Mouse (Mus musculus) stomach, postnatal 0 days (tissue): ENCODE results near the gene Ddx21. TPM values are rescaled to one million over a fixed set of nuclear protein-coding genes. Genes with fewer than 3 reads are reported as not detected.

Source experiments
- ATAC-seq: fragments of 200-750 bp; cut with Nextera tagmentation; 2 replicates; pipeline ENCODE4 v1.8.0; 2017; ENCODE audit not compliant: low FRiP score, low TSS enrichment
- DNase-seq: peaks from one replicate; pipeline ENCODE4 v3.0.0-alpha.2; 2016; ENCODE audit warnings: low spot score
- H3K27ac ChIP-seq: fragments of 300-500 bp; sonication (generic); replicated peaks from 2 replicates; pipeline ENCODE4 v1.5.1; 2014; ENCODE audit warnings: mild to moderate bottlenecking, control low read depth
- H3K27me3 ChIP-seq: fragments of 300-500 bp; sonication (generic); 2 replicates; pipeline ENCODE4 v1.6.1; 2014; ENCODE audit warnings: low read length; ENCODE audit not compliant: control insufficient read depth, insufficient read depth
- H3K36me3 ChIP-seq: fragments of 300-500 bp; sonication (generic); 2 replicates; pipeline ENCODE4 v1.6.1; 2014; ENCODE audit warnings: low read length, mixed read lengths; ENCODE audit not compliant: control insufficient read depth, insufficient read depth
- H3K4me1 ChIP-seq: fragments of 300-500 bp; sonication (generic); replicated peaks from 2 replicates; pipeline ENCODE4 v1.6.1; 2014; ENCODE audit warnings: antibody characterized with exemption; ENCODE audit not compliant: control insufficient read depth, insufficient read depth
- H3K4me2 ChIP-seq: fragments of 300-500 bp; sonication (generic); replicated peaks from 2 replicates; pipeline ENCODE4 v1.6.1; 2014; ENCODE audit warnings: low read depth, mild to moderate bottlenecking, control low read depth, moderate library complexity
- H3K4me3 ChIP-seq: fragments of 300-500 bp; sonication (generic); 2 replicates; pipeline ENCODE4 v1.5.1; 2014; ENCODE audit warnings: low read depth, low read length, control low read depth
- H3K9ac ChIP-seq: fragments of 300-500 bp; sonication (generic); 2 replicates; pipeline ENCODE4 v1.6.1; 2014; ENCODE audit warnings: mild to moderate bottlenecking, low read length, control low read depth, mixed read lengths
- H3K9me3 ChIP-seq: fragments of 300-500 bp; sonication (generic); 2 replicates; pipeline ENCODE4 v1.6.1; 2016; ENCODE audit warnings: low read length; ENCODE audit not compliant: control insufficient read depth
- CTCF ChIP-seq: IDR thresholded peaks from 2 replicates; pipeline ENCODE4 v1.5.1; 2016; ENCODE audit warnings: antibody characterized with exemption, low read depth, mild to moderate bottlenecking, moderate library complexity
- EP300 ChIP-seq: optimal IDR thresholded peaks from 2 replicates; pipeline ENCODE3; 2016; ENCODE audit warnings: antibody characterized with exemption
- WGBS: fragments of 180-500 bp; shearing (Covaris S2); extraction: QIAGEN DNeasy Blood & Tissue Kit; methylation state at CpG from one replicate; pipeline ENCODE4 v1.1.7; 2014; 5-methylcytosine and 5-hydroxymethylcytosine counted together
- polyA plus RNA-seq: library from polyadenylated mRNA; unstranded; fragments of >200 nt; fragmentation: Nextera tagmentation; extraction: Ambion mirVana; gene quantifications from 2 replicates; pipeline ENCODE4 v1.2.1, GENCODE M21; 2015

Ddx21 gene
- polyA plus RNA-seq, 1 experiment from 2014 or later: 11.1 TPM

GRCm38 (mm10) chr10:62545759-62546158, 56.3 kb downstream of the Ddx21 start:
- no peak for TF ChIP-seq CTCF
- no peak for TF ChIP-seq EP300
- Histone ChIP-seq H3K27ac (no peak overlapping the region), H3K4me1 (no peaks in the 10 kb centered on the region), H3K9ac (no peak overlapping the region), H3K36me3 (no peaks in the 10 kb centered on the region), H3K4me3 (no peak overlapping the region), H3K4me2 (no peak overlapping the region), H3K9me3 (no peaks in the 10 kb centered on the region), H3K27me3 (no peaks in the 10 kb centered on the region)
- no peak for ATAC-seq
- no peak for DNase-seq

- DNase-seq: no peak
- Histone ChIP-seq H3K9ac (no peak overlapping the region), H3K27ac (no peak overlapping the region), H3K4me3 (no peak overlapping the region), H3K36me3 (no peaks in the 10 kb centered on the region), H3K4me1 (no peaks in the 10 kb centered on the region), H3K4me2 (no peak overlapping the region), H3K9me3 (no peaks in the 10 kb centered on the region), H3K27me3 (no peaks in the 10 kb centered on the region)
- TF ChIP-seq CTCF: no peak
- TF ChIP-seq EP300: no peak
- no peak for ATAC-seq
- WGBS: 86% methylated on average over 4 of the region's 4 CpGs
These were observed 57.8 kb downstream of the Ddx21 start for GRCm38 (mm10) chr10:62544316-62544715.

GRCm38 (mm10) chr10:62543399-62543808, 58.7 kb downstream of the Ddx21 start:
- Histone ChIP-seq H3K4me1 (no peaks in the 10 kb centered on the region), H3K4me3 (no peak overlapping the region), H3K9ac (no peak overlapping the region), H3K27ac (no peak overlapping the region), H3K4me2 (no peak overlapping the region), H3K36me3 (no peaks in the 10 kb centered on the region), H3K27me3 (no peaks in the 10 kb centered on the region), H3K9me3 (no peaks in the 10 kb centered on the region)
- WGBS: 78% methylated on average over 12 of the region's 12 CpGs
- ATAC-seq: peak; percentile 53; the same call in 1 of the 2 replicates
- DNase-seq: no peak
- TF ChIP-seq EP300: no peak
- no peak for TF ChIP-seq CTCF

GRCm38 (mm10) chr10:62542928-62543327, 59.2 kb downstream of the Ddx21 start:
- Histone ChIP-seq H3K36me3 (no peaks in the 10 kb centered on the region), H3K9me3 (no peaks in the 10 kb centered on the region), H3K4me2 (no peak overlapping the region), H3K27ac (no peak overlapping the region), H3K4me3 (no peak overlapping the region), H3K4me1 (no peaks in the 10 kb centered on the region), H3K27me3 (no peaks in the 10 kb centered on the region), H3K9ac (no peak overlapping the region)
- whole genome bisulfite sequencing: 89% methylated on average over 8 of the region's 8 CpGs
- ATAC-seq (no peak), DNase-seq (no peak)
- TF ChIP-seq EP300: no peak
- no peak for TF ChIP-seq CTCF

- no peaks in the 10 kb centered on the region for H3K4me1 ChIP-seq
- no peak for DNase-seq
- H3K9ac ChIP-seq: no peak overlapping the region
- H3K4me2 ChIP-seq: no peak overlapping the region
- no peaks in the 10 kb centered on the region for H3K9me3 ChIP-seq
- ATAC-seq: no peak
- H3K36me3 ChIP-seq: no peaks in the 10 kb centered on the region
- no peaks in the 10 kb centered on the region for H3K27me3 ChIP-seq
- H3K4me3 ChIP-seq: no peak overlapping the region
- 96% methylated on average over 9 of the region's 12 CpGs for WGBS
- TF ChIP-seq CTCF: no peak
- no peak for TF ChIP-seq EP300
- no peak overlapping the region for H3K27ac ChIP-seq
These were observed 59.6 kb downstream of the Ddx21 start for GRCm38 (mm10) chr10:62542507-62542906.

- Histone ChIP-seq H3K27ac (no peak overlapping the region), H3K27me3 (no peaks in the 10 kb centered on the region), H3K4me2 (no peak overlapping the region), H3K4me1 (no peaks in the 10 kb centered on the region), H3K4me3 (no peak overlapping the region), H3K36me3 (no peaks in the 10 kb centered on the region), H3K9me3 (no peaks in the 10 kb centered on the region), H3K9ac (no peak overlapping the region)
- no peak for ATAC-seq
- WGBS: 91% methylated on average over 12 of the region's 12 CpGs
- no peak for DNase-seq
- TF ChIP-seq EP300 (no peak), CTCF (no peak)
These were observed 60.6 kb downstream of the Ddx21 start for GRCm38 (mm10) chr10:62541499-62541898.

GRCm38 (mm10) chr10:62540800-62541199, 61.3 kb downstream of the Ddx21 start:
- Histone ChIP-seq H3K9ac (no peak overlapping the region), H3K9me3 (no peaks in the 10 kb centered on the region), H3K4me2 (no peak overlapping the region), H3K4me3 (no peak overlapping the region), H3K36me3 (no peaks in the 10 kb centered on the region), H3K27me3 (no peaks in the 10 kb centered on the region), H3K27ac (no peak overlapping the region), H3K4me1 (no peaks in the 10 kb centered on the region)
- DNase-seq (no peak), ATAC-seq (no peak)
- TF ChIP-seq CTCF (no peak), EP300 (no peak)
- 55% methylated on average over 3 of the region's 3 CpGs for WGBS
